Mouse (Mus musculus): ENCODE results near the gene Clic3.

The Clic3 gene

GRCm38 (mm10) chr2:25505860-25506259, 49.2 kb downstream of the Clic3 start:
- intact Hi-C loops (cut with DNase I), result loop anchor here (2.0 kb wide), 1 partner anchor 45 kb away; no protein-coding TSS in a partner anchor

- intact Hi-C loops (cut with DNase I), result loop anchor here (2.0 kb wide), 1 partner anchor 44 kb away; no protein-coding TSS in a partner anchor
Measured at GRCm38 (mm10) chr2:25506964-25507363, 50.3 kb downstream of the Clic3 start.

Small RNA genes within 50 kb of the gene (microRNA-seq; reads per million reads assigned to microRNA genes)
- gene Mir3087, result 0.57 to 0.99 reads per million in 2 experiments

All from adrenal gland (tissue).